Mouse (Mus musculus) heart, adult 8-10 months (tissue): Measurements from ENCODE around the gene Cdh23. TPM values are rescaled to one million over a fixed set of nuclear protein-coding genes. Genes with fewer than 3 reads are reported as not detected.

Experiments
- DNase-seq: peaks from one replicate; pipeline ENCODE4 v3.0.0; 2022; ENCODE audit warnings: low spot score
- total RNA-seq, 4 experiments: library from RNA; stranded (reverse); gene quantifications; 2 replicates each; pipeline ENCODE4 v1.2.4; 2022

Cdh23 gene
- total RNA-seq, 4 experiments from 2014 or later, result 5.5 to 7.6 (median 5.6) TPM

DNA sequence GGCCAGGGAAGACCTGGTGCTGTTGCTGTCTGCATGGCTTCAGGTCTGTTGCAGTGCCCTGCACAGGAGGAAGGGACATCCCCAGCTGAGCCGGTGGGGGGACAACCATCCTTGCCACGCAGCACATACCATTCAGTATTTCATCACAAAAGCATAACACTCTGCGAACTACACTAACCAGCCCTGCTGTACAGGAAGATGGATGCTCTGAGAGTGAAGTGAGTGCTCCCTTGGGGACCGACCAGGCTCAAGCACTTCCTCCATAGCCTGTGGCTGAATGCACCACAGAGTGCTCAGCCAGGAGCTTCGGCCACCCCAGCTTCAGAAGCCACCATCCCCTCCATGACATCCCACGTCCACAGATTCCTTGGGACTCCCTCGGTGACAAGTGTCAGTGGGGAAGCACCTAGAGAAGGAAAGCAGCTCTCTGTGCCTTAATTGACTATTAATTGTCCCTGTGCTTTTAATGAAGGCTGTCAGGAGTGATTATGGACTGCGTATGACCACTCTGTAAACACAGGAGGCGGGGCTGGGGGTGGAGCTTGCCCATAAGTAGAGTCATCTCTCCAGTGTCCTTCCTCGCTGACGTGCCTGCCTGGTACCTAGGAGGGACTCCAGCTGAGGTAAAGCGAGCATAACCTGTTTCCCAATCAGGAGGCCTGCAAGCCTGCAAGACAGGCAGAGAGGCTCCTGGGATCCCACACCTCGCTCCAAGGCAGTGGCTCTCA is 60.6 kb downstream of the Cdh23 start:
- no peak for DNase-seq

DNA sequence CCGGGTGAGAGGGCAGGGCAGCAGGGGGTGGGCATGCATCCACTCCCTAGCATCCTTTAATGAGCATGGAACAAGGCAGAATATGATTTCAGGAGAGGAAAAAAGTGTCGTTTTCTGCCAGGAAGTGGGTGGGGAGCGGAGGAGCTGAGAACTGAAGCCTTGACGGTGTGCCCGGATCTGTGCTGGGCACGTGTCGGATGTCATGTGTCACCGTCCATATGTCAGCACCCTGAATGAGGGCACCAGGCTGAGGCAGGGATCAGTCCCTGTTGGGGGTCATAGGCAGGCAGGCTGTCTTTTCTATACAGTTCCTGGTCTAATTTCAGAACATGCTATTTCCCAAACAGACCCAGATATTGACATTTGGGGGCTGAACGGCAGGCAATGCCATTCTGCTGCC is 61.9 kb downstream of the Cdh23 start:
- no peak for DNase-seq

DNA sequence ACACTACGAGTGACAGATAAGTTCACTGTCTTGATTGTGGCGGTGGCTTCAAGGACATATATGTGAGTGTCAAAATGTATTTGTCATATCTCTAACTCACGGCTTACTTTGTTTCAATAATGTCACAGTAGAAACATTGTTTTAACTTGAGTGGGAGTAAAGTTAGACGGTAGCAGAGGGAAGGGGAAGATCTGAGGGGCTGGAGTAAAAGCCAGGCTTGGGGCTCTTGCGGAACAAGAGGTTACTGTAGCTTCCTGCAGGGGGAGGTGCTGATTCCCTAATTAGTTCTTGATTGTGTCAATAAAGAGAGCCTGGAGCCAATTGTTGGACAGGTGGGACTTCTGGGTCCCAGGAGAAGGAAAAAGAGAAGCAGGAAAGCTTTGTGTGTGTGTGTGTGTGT is 70.2 kb downstream of the Cdh23 start:
- DNase-seq, result no peak

DNA sequence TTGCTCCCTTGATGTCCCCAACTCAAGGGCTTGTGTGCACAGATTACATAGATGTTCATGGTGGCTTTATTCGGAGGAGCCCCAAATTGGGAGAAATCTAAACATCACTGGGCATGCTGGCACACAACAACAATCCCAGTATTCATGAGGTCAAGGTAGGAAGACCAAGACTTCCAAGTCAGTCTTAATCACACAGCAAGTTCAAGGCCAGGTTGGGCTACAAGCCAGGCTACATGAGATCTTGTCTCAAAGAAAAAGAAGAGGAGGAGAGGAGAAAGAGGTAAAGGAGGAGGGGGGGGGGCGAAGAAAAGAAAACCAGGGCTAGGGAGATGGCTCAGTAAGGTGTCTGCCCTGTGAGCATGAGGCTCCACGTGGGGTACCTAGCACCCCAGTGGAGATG is 70.8 kb downstream of the Cdh23 start:
- DNase-seq, result no peak

GRCm38 (mm10) chr10:60624945-60625344 is 71.3 kb downstream of the Cdh23 start:
- DNase-seq, result no peak

DNA sequence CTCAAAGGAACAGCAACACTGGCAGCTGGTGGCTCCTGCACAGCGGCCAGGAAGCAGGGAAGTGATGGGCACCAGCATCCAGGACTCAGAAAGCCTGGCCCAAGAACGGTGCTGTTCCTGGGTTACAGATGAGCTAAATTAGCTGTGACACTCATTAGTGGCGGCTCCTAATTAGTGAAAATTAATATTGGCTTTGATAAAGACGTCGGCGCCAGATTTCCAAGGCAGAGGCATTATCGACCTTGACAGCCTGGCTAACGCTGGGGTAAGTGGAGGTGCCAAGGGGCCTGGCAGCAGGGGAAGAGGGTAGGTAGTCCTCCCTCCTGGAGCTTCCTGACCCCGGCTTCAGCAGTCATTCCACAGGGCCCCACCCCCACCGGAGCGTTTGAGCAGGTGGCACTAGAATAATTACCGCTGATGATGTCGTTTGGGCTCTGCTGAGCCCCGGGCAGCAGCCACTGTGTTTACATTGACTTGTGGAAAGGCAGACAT is 72.0 kb downstream of the Cdh23 start:
- DNase-seq, result no peak

GRCm38 (mm10) chr10:60622836-60623235 is 73.5 kb downstream of the Cdh23 start:
- no peak for DNase-seq

- no peak for DNase-seq
Measured at GRCm38 (mm10) chr10:60621470-60622170, 74.7 kb downstream of the Cdh23 start.

DNA sequence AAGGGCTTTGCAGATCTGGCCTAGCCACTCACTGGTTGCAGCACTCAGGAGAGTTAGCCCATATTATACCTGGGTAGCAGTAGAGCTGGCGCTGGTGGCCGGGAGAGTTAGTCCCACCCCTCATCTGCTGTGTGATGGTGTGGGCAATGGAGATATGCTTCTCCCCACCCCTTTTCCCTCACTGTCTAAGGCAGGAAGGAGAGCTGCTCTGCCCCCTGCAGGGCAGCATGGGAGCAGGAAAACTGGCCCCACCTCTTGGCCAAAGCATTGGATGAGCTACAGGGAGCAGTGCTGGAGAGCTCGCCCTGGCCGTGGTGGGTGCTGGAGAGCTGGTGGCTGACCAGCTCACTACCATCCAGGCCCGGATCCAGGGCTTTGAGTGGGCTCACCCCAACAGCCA is 80.4 kb downstream of the Cdh23 start:
- no peak for DNase-seq

GRCm38 (mm10) chr10:60612893-60613292 is 83.4 kb downstream of the Cdh23 start:
- no peak for DNase-seq

- DNase-seq, result no peak
Measured at GRCm38 (mm10) chr10:60607166-60607565, 89.1 kb downstream of the Cdh23 start.

- DNase-seq, result no peak
Measured at GRCm38 (mm10) chr10:60606661-60607060, 89.6 kb downstream of the Cdh23 start.

- DNase-seq, result no peak
Measured at GRCm38 (mm10) chr10:60602235-60602634, 94.1 kb downstream of the Cdh23 start.

- no peak for DNase-seq
Measured at GRCm38 (mm10) chr10:60595166-60595565, 101.1 kb downstream of the Cdh23 start.

GRCm38 (mm10) chr10:60592881-60593575 is 103.3 kb downstream of the Cdh23 start:
- no peak for DNase-seq

DNA sequence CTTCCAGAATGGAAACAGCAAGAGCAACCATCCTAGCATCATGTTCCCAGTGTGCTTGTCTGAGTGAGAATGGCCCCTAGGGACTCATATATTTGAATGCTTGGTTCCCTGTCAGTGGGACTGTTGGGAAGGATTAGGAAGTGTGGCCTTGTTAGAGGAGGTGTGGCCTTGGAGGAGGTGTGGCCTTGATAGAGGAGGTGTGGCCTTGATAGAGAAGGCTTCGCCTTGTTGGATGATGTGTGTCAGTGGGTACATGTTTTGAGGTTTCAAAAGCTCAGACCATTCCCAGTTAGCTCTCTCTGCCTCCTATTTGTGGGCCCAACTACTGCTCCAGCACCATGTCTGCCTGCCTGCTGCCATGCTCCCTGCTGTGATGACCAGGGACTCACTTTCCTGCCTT is 105.0 kb downstream of the Cdh23 start:
- DNase-seq, result no peak

DNA sequence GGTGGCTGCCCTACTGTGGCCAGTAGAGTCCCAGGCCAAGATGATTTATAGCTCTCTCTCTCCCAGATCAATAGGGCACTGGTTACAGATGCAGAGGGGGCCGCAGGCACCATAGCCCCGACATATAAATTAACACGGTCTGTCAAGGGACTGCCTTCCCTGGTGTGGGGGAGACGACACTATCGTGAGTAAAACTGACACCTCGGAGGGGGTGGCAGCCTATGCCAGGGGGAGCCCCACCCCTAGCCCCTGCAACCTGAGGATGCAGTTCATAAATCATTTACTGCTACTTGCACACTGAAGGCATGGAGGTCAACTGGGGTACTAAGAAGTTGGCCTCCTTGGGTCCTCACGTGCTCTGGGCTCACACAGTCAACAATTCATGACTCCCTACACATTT is 106.0 kb downstream of the Cdh23 start:
- DNase-seq, result no peak

DNA sequence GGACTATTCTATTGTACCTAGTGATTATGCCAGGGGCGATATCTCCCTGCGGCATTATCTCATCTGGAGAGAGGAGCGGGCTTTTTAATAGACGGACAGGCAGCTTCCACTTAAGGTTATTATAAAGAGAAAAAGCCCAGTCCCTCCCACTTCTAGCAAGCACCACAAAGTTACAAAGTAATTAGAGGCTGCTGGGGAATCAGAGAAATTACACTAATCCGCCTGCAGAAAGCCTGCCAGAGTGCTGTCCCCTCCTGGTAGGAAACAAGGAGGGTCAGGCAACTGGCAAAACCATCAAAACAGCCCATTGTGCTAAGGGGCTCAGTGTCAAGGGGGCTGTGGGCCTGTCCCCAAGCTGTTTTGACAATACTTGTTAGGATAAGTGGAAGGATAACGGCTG is 110.6 kb downstream of the Cdh23 start:
- no peak for DNase-seq

- no peak for DNase-seq
Measured at GRCm38 (mm10) chr10:60582956-60583355, 113.3 kb downstream of the Cdh23 start.

GRCm38 (mm10) chr10:60580666-60581065 is 115.6 kb downstream of the Cdh23 start:
- DNase-seq, result no peak

GRCm38 (mm10) chr10:60578738-60579538 is 117.4 kb downstream of the Cdh23 start:
- DNase-seq, result no peak
